Mouse (Mus musculus) spleen, postnatal 10 days (tissue): ENCODE data around the gene Dirc2.

Experiments
- DNase-seq, 2 experiments: peaks; one replicate each; pipeline ENCODE4 v3.0.0; 2021 to 2022; ENCODE audit warnings: low spot score in 2 of 2

Gene Dirc2

GRCm38 (mm10) chr16:35775835-35776234 is 6.7 kb upstream of the Dirc2 start:
- DNase-seq: no peak

GRCm38 (mm10) chr16:35772598-35772997 is 3.4 kb upstream of the Dirc2 start:
- DNase-seq: no peak

DNA sequence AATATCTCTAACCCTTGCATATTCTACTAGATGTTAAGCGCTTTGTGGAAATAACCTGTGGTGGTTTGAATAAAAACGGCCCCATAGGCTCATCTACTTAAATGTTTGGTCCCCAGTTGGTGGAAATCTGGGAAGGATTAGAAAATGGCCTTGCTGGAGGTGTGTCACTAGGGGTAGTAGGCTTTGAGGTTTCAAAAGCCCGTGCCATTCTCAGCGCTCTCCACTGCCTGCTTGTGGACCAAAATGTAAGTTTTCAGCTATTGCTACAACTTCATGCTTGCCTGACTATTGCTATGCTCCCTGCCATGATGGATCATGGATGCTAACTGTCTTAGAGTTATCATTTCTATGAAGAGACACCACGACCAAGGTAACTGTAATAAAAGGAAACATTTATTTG is 2.5 kb upstream of the Dirc2 start:
- no peak for DNase-seq

GRCm38 (mm10) chr16:35771141-35771540 is 2.0 kb upstream of the Dirc2 start:
- DNase-seq: no peak

- peak; percentile 96 for DNase-seq
Observed at GRCm38 (mm10) chr16:35769878-35770657, 912 bp upstream of the Dirc2 start, which contains the start of gene Hspbap1. Gene Hspbap1, plus strand, starts transcription at chr16:35770375.

- DNase-seq: no peak
Observed at GRCm38 (mm10) chr16:35768469-35768784, 729 bp downstream of the Dirc2 start.

GRCm38 (mm10) chr16:35766366-35766765 is 2.8 kb downstream of the Dirc2 start:
- no peak for DNase-seq

- no peak for DNase-seq
Observed at GRCm38 (mm10) chr16:35765449-35765848, 3.7 kb downstream of the Dirc2 start.

GRCm38 (mm10) chr16:35764941-35765340 is 4.2 kb downstream of the Dirc2 start:
- peak in 1 of 2 experiments; percentile 27 for DNase-seq

- DNase-seq: peak in 1 of 2 experiments; percentile 49
Observed at GRCm38 (mm10) chr16:35763590-35764296, 5.4 kb downstream of the Dirc2 start.

GRCm38 (mm10) chr16:35759401-35759800 is 9.8 kb downstream of the Dirc2 start:
- DNase-seq: no peak

DNA sequence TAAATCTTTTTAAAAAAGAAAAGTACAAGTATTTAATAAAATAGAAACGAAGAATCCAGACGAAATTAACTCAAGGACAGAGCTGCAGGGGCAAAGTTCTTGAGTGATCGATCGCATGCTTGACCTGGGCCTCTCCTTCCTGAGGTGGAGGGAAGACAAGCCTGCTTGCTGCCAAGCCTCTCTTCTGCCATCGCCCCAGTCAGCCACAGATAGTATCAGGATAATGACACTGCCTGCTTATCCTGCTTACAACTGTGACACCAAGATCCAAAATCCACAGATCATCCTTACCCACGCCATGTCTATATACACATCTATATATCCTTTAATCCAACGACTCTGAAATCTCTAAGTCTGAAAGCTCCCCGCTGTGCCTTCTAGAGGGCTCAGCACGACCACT is 12.5 kb downstream of the Dirc2 start:
- no peak for DNase-seq

GRCm38 (mm10) chr16:35755502-35756334 is 13.4 kb downstream of the Dirc2 start:
- DNase-seq: no peak

GRCm38 (mm10) chr16:35753926-35754325 is 15.2 kb downstream of the Dirc2 start:
- no peak for DNase-seq

GRCm38 (mm10) chr16:35751841-35752240 is 17.3 kb downstream of the Dirc2 start:
- no peak for DNase-seq

DNA sequence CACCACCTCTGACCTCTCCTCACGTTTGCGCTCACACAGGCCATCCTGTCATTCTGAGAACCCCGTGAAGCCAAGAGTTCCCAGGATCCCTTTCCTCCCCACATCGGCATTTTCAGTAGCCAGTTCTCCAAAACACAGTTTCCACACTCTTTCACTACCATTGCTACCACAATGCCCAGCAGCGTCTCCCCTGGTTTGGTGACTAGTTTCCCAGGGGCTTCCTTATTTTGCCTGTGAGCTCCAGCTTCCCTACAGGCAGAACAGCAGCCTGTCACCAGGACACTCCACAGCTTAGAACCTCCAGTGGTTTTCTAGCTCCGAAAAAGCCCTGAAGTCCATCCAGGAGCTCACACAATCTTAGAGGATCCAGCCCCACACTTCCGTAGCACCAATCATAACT is 19.8 kb downstream of the Dirc2 start:
- DNase-seq: no peak

DNA sequence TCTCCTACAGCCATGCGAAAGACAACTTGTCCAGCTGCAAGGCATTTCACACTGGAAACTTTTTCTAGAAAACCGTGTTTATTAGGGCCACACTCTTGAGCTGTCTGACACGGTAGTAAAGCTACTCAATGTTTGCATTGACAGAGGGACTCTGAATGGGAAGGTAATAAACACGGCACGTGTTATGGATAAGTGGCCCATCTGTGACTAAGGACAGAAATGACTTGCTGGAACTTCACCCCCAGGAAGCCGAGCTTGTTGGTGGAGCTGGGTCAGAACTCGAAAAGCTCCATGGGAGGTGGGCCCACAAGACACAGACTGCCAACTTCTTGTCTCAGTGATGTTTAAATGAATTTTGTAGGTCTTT is 20.9 kb downstream of the Dirc2 start:
- no peak for DNase-seq

GRCm38 (mm10) chr16:35747417-35748236 is 21.5 kb downstream of the Dirc2 start:
- peak in 1 of 2 experiments; percentile 38 for DNase-seq

DNA sequence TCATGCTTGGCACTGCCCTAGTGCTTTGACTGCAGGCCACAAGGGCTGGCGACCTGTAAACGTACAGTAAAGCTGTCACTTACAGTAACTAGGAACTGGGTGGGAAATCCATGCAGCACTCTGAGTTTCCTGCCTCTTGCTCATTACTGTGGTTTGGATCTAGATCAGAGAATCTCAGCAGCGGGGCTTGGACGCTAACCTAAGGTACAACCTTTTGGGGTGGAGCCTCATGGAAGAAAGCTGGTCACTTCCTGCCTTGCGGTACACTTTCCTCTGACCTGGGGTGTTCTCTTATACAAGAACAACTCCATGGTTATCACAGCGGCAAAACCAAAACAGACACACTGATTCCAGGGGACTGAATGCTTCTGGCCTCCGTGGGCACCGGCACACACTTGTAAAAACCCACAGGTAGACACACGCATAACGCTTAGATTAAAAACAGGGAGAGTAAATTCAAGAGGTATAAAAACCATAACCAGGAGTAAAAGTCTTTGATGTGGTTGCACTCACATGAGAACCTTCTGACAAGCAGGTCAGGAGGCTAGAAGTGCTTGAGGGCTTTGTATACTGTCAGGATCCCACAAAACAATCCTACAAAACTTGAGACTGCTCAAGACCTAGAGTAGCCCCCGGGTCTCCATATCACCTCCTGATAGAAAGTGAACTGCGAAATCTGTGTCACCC is 26.8 kb downstream of the Dirc2 start:
- DNase-seq: no peak

DNA sequence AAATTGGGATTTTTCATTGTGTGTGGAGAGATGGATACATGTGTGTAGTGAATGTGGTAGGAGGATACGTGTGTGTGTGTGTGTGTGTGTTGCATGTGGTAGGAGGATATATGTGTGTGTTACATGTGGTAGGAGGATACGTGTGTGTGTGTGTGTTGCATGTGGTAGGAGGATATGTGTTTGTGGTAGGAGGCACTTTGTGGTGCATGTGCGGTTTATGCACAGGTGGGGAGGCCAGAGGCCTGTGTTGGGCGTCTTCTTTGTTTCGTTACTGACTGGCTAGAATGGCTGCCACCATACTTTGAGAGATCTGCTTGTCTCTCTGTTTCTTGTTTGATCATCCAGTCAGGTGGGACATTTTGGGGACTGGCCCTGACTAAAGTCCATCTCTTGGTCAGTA is 27.5 kb downstream of the Dirc2 start:
- DNase-seq: no peak

- no peak for DNase-seq
Observed at GRCm38 (mm10) chr16:35740943-35741342, 28.2 kb downstream of the Dirc2 start.
